Comparison of ENCODE assay signal across 29 mouse cellular contexts in the genomic region with DNA sequence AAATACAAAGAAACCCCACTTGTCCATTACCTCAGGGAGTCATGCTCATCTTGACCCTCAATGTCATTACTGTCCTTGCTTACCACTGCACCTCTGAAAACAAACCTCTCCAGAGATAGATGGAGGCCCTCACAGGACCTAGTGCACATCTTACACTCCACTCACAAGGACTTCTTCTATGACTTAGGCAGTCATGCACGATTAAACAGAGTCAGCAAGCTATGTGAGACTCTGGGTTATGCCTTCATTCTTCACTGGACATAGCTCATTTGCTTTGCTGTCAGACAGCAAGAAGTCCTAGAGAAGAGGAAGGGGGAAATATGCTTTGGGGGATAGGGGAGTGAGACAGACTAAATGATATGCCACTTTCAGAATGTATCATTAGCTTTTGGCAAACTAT. TPM values are rescaled to one million over a fixed set of nuclear protein-coding genes. Genes with fewer than 3 reads are reported as not detected.
"Had no signal": no experiment of that assay in that cellular context is flagged by ENCODE, and none has a peak within 500 bp of the region (broad histone marks: within the 10 kb centered on the region; RNA-seq: fewer than 3 reads in every experiment).

No protein-coding gene starts in this region.

- H3K4me2 ChIP-seq: embryonic facial prominence, embryonic 12.5 days; embryonic facial prominence, embryonic 13.5 days; embryonic facial prominence, embryonic 15.5 days; forebrain, embryonic 12.5 days; forebrain, embryonic 13.5 days; forebrain, embryonic 15.5 days had no signal

- H3K9me3 ChIP-seq: embryonic facial prominence, embryonic 10.5 days; embryonic facial prominence, embryonic 12.5 days; embryonic facial prominence, embryonic 13.5 days; embryonic facial prominence, embryonic 15.5 days; forebrain, embryonic 10.5 days; forebrain, embryonic 12.5 days; forebrain, embryonic 13.5 days; forebrain, embryonic 15.5 days had no signal

- H3K9ac ChIP-seq: embryonic facial prominence, embryonic 12.5 days; embryonic facial prominence, embryonic 13.5 days; embryonic facial prominence, embryonic 15.5 days; forebrain, embryonic 12.5 days; forebrain, embryonic 13.5 days; forebrain, embryonic 15.5 days; forebrain, postnatal 0 days had no signal

- H3K27ac ChIP-seq: embryonic facial prominence, embryonic 10.5 days; embryonic facial prominence, embryonic 12.5 days; embryonic facial prominence, embryonic 13.5 days; embryonic facial prominence, embryonic 15.5 days; forebrain, embryonic 10.5 days; forebrain, embryonic 12.5 days; forebrain, embryonic 13.5 days; forebrain, embryonic 15.5 days; gastrocnemius, adult 2 months; heart, adult 2 months had no signal

- H3K4me1 ChIP-seq: embryonic facial prominence, embryonic 10.5 days; embryonic facial prominence, embryonic 12.5 days; embryonic facial prominence, embryonic 13.5 days; embryonic facial prominence, embryonic 15.5 days; forebrain, embryonic 10.5 days; forebrain, embryonic 12.5 days; forebrain, embryonic 13.5 days had no signal

- H3K36me3 ChIP-seq: embryonic facial prominence, embryonic 10.5 days; embryonic facial prominence, embryonic 12.5 days; embryonic facial prominence, embryonic 13.5 days; embryonic facial prominence, embryonic 15.5 days; forebrain, embryonic 10.5 days; forebrain, embryonic 12.5 days; forebrain, embryonic 15.5 days had no signal

- DNase-seq: cerebellum, adult 8-10 months; cerebellum, adult 9-10 months; cerebellum, adult 9-11 months; cerebellum, postnatal 14 days; cerebellum, postnatal 25 days; cerebellum, postnatal 36 days; embryo, embryonic 11 days; forebrain, postnatal 0 days; gastrocnemius, adult 2 months; gastrocnemius, postnatal 10 days; gastrocnemius, postnatal 14 days; gastrocnemius, postnatal 25 days; gastrocnemius, postnatal 36 days; heart, adult 11 months; heart, adult 18-20 months; heart, adult 2 months had no signal

- ATAC-seq: forebrain, embryonic 13.5 days; forebrain, embryonic 14.5 days; forebrain, embryonic 15.5 days; forebrain, embryonic 16.5 days; forebrain, postnatal 0 days had no signal

- H3K4me3 ChIP-seq: embryonic facial prominence, embryonic 10.5 days; embryonic facial prominence, embryonic 12.5 days; embryonic facial prominence, embryonic 13.5 days; embryonic facial prominence, embryonic 15.5 days; erythroblast, embryonic 14.5 days; forebrain, embryonic 10.5 days; forebrain, embryonic 12.5 days; forebrain, embryonic 13.5 days; forebrain, embryonic 15.5 days; gastrocnemius, adult 2 months; heart, adult 2 months had no signal

- H3K27me3 ChIP-seq: embryonic facial prominence, embryonic 12.5 days; embryonic facial prominence, embryonic 13.5 days; embryonic facial prominence, embryonic 15.5 days; forebrain, embryonic 12.5 days; forebrain, embryonic 13.5 days; forebrain, embryonic 15.5 days had no signal

RNA-seq across cellular contexts. Expression of a gene that starts 59.5 kb away (rescaled TPM):
- total RNA-seq: common myeloid progenitor, adult 5-6 weeks; granulocyte monocyte progenitor cell, adult 5-6 weeks had no signal
- polyA plus RNA-seq: erythroblast, embryonic 14.5 days had no signal
